Comparison of ENCODE assay signal across 15 mouse cellular contexts in the genomic region with DNA sequence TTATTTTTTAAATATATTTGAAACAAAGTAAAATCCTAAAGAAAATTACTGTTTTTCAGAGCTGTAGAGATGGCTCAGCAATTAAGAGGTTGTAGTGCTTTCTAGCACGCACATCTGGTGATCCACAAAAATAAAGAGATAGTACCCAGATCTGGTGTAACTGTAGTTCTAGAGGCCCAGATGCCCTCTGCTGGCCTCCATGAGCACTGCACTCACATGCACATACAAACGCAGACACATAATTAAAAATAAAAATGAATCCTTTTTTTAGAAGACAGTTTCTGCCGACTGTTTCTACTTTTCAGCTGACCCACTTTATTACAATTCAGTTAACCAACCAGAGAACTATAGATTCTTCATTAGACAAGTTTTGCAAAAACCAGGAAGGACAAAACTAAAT.
DNase-seq lines count a peak whose midpoint lies in the region; ATAC-seq and TF ChIP-seq lines count a peak whose summit lies in the region.
"Had no signal": no experiment of that assay in that cellular context is flagged by ENCODE, and none has a peak within 500 bp of the region (broad histone marks: within the 10 kb centered on the region; RNA-seq: fewer than 3 reads in every experiment).

No protein-coding gene starts in this region.

- H3K4me2 ChIP-seq in hindbrain, postnatal 0 days (ENCODE audit: low read depth, low read length), result no peak overlapping the region
- no peak overlapping the region for H3K4me2 ChIP-seq in hindbrain, embryonic 12.5 days (replicated peaks)
- no peak overlapping the region for H3K4me2 ChIP-seq in lung, embryonic 14.5 days
- H3K4me2 ChIP-seq: limb, embryonic 15.5 days; midbrain, embryonic 13.5 days had no signal

- H3K36me3 ChIP-seq in hindbrain, postnatal 0 days (ENCODE audit: insufficient read depth, low read length), result no peaks in the 10 kb centered on the region
- H3K36me3 ChIP-seq in hindbrain, embryonic 12.5 days, result no peaks in the 10 kb centered on the region
- H3K36me3 ChIP-seq in lung, embryonic 14.5 days (ENCODE audit: insufficient read depth), result no peaks in the 10 kb centered on the region
- H3K36me3 ChIP-seq in ES-Bruce4 (ENCODE audit: control insufficient read depth, insufficient read depth, low read length, poor library complexity, severe bottlenecking), result no peaks in the 10 kb centered on the region
- H3K36me3 ChIP-seq: limb, embryonic 15.5 days; midbrain, embryonic 13.5 days had no signal

- H3K4me1 ChIP-seq in hindbrain, postnatal 0 days (ENCODE audit: insufficient read depth, low read length), result no peaks in the 10 kb centered on the region
- no peaks in the 10 kb centered on the region for H3K4me1 ChIP-seq in hindbrain, embryonic 12.5 days
- no peaks in the 10 kb centered on the region for H3K4me1 ChIP-seq in lung, embryonic 14.5 days (ENCODE audit: insufficient read depth)
- H3K4me1 ChIP-seq in ES-Bruce4 (ENCODE audit: control insufficient read depth, insufficient read depth, low read length), result no peaks in the 10 kb centered on the region
- H3K4me1 ChIP-seq: limb, embryonic 15.5 days had no signal

- no peak for ATAC-seq in hindbrain, postnatal 0 days
- no peak for ATAC-seq in hindbrain, embryonic 12.5 days (ENCODE audit: low FRiP score)
- no peak for ATAC-seq in lung, embryonic 14.5 days (ENCODE audit: insufficient read depth)
- ATAC-seq: midbrain, embryonic 13.5 days had no signal

- no peak overlapping the region for H3K4me3 ChIP-seq in hindbrain, postnatal 0 days (ENCODE audit: low read length)
- H3K4me3 ChIP-seq in hindbrain, embryonic 12.5 days, result no peak overlapping the region
- no peak overlapping the region for H3K4me3 ChIP-seq in lung, embryonic 14.5 days (ENCODE audit: low read depth, low read length)
- H3K4me3 ChIP-seq in ES-Bruce4 (ENCODE audit: low read depth, low read length), result no peak overlapping the region
- H3K4me3 ChIP-seq: limb, embryonic 15.5 days; midbrain, embryonic 13.5 days had no signal

- DNase-seq in hindbrain, postnatal 0 days (ENCODE audit: low spot score), result no peak
- no peak for DNase-seq in lung, embryonic 14.5 days
- DNase-seq in lung, postnatal 4 days, result no peak
- DNase-seq in ZHBTc4 (ENCODE audit: low read depth, low spot score), result peak; percentile 45
- no peak for DNase-seq in spleen, postnatal 36 days (ENCODE audit: low spot score in 2 of 2)
- no peak for DNase-seq in c-Kit-positive CD71-positive TER-119-positive erythroid progenitor cells, embryonic 14.5 days (ENCODE audit: low spot score)
- DNase-seq: cerebellum, adult 9-10 months; heart, adult 18-20 months; lung, postnatal 36 days; right cerebral cortex, postnatal 14 days; thymus, postnatal 36 days had no signal

- no peak overlapping the region for H3K27ac ChIP-seq in hindbrain, postnatal 0 days
- H3K27ac ChIP-seq in hindbrain, embryonic 12.5 days, result no peak overlapping the region
- H3K27ac ChIP-seq in lung, embryonic 14.5 days (ENCODE audit: low read depth), result no peak overlapping the region
- H3K27ac ChIP-seq in ES-Bruce4 (ENCODE audit: insufficient read depth, low read length), result no peak overlapping the region
- H3K27ac ChIP-seq: limb, embryonic 15.5 days; midbrain, embryonic 13.5 days had no signal

- H3K9ac ChIP-seq in hindbrain, postnatal 0 days (replicated peaks; ENCODE audit: low read length), result no peak overlapping the region
- no peak overlapping the region for H3K9ac ChIP-seq in hindbrain, embryonic 12.5 days
- H3K9ac ChIP-seq in lung, embryonic 14.5 days, result no peak overlapping the region
- H3K9ac ChIP-seq in ES-Bruce4 (ENCODE audit: low read depth, poor library complexity, severe bottlenecking), result no peak overlapping the region
- H3K9ac ChIP-seq: limb, embryonic 15.5 days; midbrain, embryonic 13.5 days had no signal

- TF ChIP-seq POLR2A in ES-Bruce4 (IDR thresholded peaks at IDR 0.05; ENCODE audit: insufficient read depth, low read length), result no peak

- peak; percentile 28; the same call in 1 of the 2 replicates for TF ChIP-seq CTCF in hindbrain, postnatal 0 days (IDR thresholded peaks at IDR 0.05; ENCODE audit: low read depth)
- TF ChIP-seq CTCF in lung, embryonic 14.5 days (IDR thresholded peaks at IDR 0.05; ENCODE audit: low read depth), result 0 out of 2 replicates have a peak, but pooled peaks have one; percentile 21
- peak; percentile 24 for TF ChIP-seq CTCF in ES-Bruce4 (IDR thresholded peaks at IDR 0.05; ENCODE audit: low read depth, low read length)

- WGBS in hindbrain, postnatal 0 days, result 92% methylated on average over 3 of the region's 3 CpGs
- WGBS in hindbrain, embryonic 12.5 days, result 91% methylated on average over 3 of the region's 3 CpGs
- 95% methylated on average over 3 of the region's 3 CpGs for WGBS in lung, embryonic 14.5 days

- no peak for TF ChIP-seq EP300 in ES-Bruce4 (IDR thresholded peaks at IDR 0.05; ENCODE audit: insufficient read depth, low read depth, low read length)

- H3K9me3 ChIP-seq in hindbrain, postnatal 0 days (ENCODE audit: low read length), result no peaks in the 10 kb centered on the region; the same call in 1 of the 2 replicates
- no peaks in the 10 kb centered on the region for H3K9me3 ChIP-seq in hindbrain, embryonic 12.5 days (replicated peaks)
- no peaks in the 10 kb centered on the region for H3K9me3 ChIP-seq in lung, embryonic 14.5 days (ENCODE audit: low read depth, low read length)
- H3K9me3 ChIP-seq in ES-Bruce4 (replicated peaks; ENCODE audit: control insufficient read depth, insufficient read depth, low read length, poor library complexity, severe bottlenecking), result no peaks in the 10 kb centered on the region
- H3K9me3 ChIP-seq: limb, embryonic 15.5 days; midbrain, embryonic 13.5 days had no signal

- H3K27me3 ChIP-seq in hindbrain, postnatal 0 days (ENCODE audit: insufficient read depth, low read length), result no peaks in the 10 kb centered on the region
- H3K27me3 ChIP-seq in hindbrain, embryonic 12.5 days, result no peaks in the 10 kb centered on the region
- no peaks in the 10 kb centered on the region for H3K27me3 ChIP-seq in lung, embryonic 14.5 days (ENCODE audit: insufficient read depth, low read length)
- no peaks in the 10 kb centered on the region for H3K27me3 ChIP-seq in ES-Bruce4 (ENCODE audit: control insufficient read depth, insufficient read depth, low read length, poor library complexity, severe bottlenecking)
- H3K27me3 ChIP-seq: limb, embryonic 15.5 days; midbrain, embryonic 13.5 days had no signal
